Mouse (Mus musculus) bone marrow, adult 2 months (tissue): ENCODE data around the gene Cacna2d4.

Source experiments
- CTCF ChIP-seq: fragments of 200-500 bp; IDR thresholded peaks from 2 replicates; pipeline ENCODE4 v1.5.1; 2011; ENCODE audit warnings: low read length, control low read depth; ENCODE audit not compliant: control insufficient read depth, insufficient read depth
- POLR2A ChIP-seq: fragments of 200-500 bp; IDR thresholded peaks from 2 replicates; pipeline ENCODE4 v1.6.1; 2011; ENCODE audit warnings: low read depth, mild to moderate bottlenecking, control low read depth, low read length, borderline replicate concordance; ENCODE audit not compliant: control insufficient read depth

DNA sequence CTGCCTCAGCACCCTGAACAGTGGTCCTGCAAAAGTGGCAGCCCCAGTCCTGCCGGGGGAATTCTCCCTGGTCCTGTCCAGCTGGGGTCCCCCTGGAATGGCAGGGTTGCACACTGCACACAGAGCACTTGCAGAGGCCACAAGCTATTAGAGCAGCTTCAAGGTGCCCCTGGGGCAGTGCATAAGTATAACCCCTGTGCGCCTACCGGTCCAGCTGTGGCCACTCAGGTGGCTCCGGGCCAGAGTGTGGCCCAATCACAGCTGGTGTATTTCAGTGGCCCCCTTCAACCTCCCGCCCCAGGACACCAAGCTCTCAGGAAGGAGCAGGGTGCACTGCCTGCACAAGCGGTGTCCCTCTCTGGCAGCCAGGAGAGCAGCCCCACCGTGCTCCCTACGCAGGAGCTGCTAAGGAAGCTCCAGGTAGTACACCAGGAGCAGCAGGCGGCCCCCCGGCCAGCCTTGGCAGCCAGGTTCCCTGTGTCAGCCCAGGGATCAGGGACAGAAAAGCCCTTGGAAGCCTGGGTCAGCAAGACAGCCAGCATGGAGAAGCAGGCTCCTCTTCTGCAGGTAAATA lies 21.2 kb upstream of the Cacna2d4 start:
- no peak for TF ChIP-seq CTCF
- TF ChIP-seq POLR2A: no peak
